Mouse (Mus musculus) left cerebral cortex, postnatal 4 days (tissue): ENCODE data around the gene Ksr1. TPM values are rescaled to one million over a fixed set of nuclear protein-coding genes. Genes with fewer than 3 reads are reported as not detected.

Experiments
- DNase-seq: peaks from one replicate; pipeline ENCODE4 v3.0.0-alpha.2; 2022
- intact Hi-C: fragments of 180-260 bp; cut with DNase I; formaldehyde crosslinking; loops from one replicate; pipeline ENCODE4 v1.15.1; 2025
- total RNA-seq, 2 experiments: library from RNA; stranded (reverse); gene quantifications; 2 replicates each; pipeline ENCODE4 v1.2.3; 2021

Gene Ksr1
- total RNA-seq, 2 experiments from 2014 or later, result 49.9 to 50.6 TPM

- intact Hi-C loops, result no loop called here
- DNase-seq, result peak; percentile 80
These were observed 2.6 kb upstream of the Ksr1 start for GRCm38 (mm10) chr11:79148783-79149182.

- intact Hi-C loops, result no loop called here
- DNase-seq, result peak; percentile 31
These were observed 633 bp downstream of the Ksr1 start for GRCm38 (mm10) chr11:79145283-79146265.

- DNase-seq, result no peak
- intact Hi-C loops, result no loop called here
These were observed 1.5 kb downstream of the Ksr1 start for GRCm38 (mm10) chr11:79144741-79145140.

- intact Hi-C loops, result no loop called here
- DNase-seq, result no peak
These were observed 2.1 kb downstream of the Ksr1 start for GRCm38 (mm10) chr11:79144043-79144591.

- intact Hi-C loops, result no loop called here
- DNase-seq, result no peak
These were observed 2.9 kb downstream of the Ksr1 start for GRCm38 (mm10) chr11:79143322-79143721.

GRCm38 (mm10) chr11:79142381-79142780 lies 3.8 kb downstream of the Ksr1 start:
- DNase-seq, result no peak
- intact Hi-C loops, result no loop called here

- no peak for DNase-seq
- intact Hi-C loops, result no loop called here
These were observed 4.7 kb downstream of the Ksr1 start for GRCm38 (mm10) chr11:79141235-79142109.

- no peak for DNase-seq
- intact Hi-C loops, result no loop called here
These were observed 5.7 kb downstream of the Ksr1 start for GRCm38 (mm10) chr11:79140511-79140888.

- intact Hi-C loops, result no loop called here
- no peak for DNase-seq
These were observed 6.2 kb downstream of the Ksr1 start for GRCm38 (mm10) chr11:79139878-79140510.

GRCm38 (mm10) chr11:79138621-79139020 lies 7.6 kb downstream of the Ksr1 start:
- intact Hi-C loops, result no loop called here

GRCm38 (mm10) chr11:79137245-79137644 lies 9.0 kb downstream of the Ksr1 start:
- intact Hi-C loops, result no loop called here
- peak; percentile 55 for DNase-seq

More at GRCm38 (mm10) chr11:79138621-79139020, 7.6 kb downstream of the Ksr1 start:
- no peak for DNase-seq

- peak; percentile 36 for DNase-seq
- intact Hi-C loops, result no loop called here
These were observed 10.4 kb downstream of the Ksr1 start for GRCm38 (mm10) chr11:79135685-79136360.

GRCm38 (mm10) chr11:79135105-79135503 lies 11.1 kb downstream of the Ksr1 start:
- intact Hi-C loops, result no loop called here
- no peak for DNase-seq

- intact Hi-C loops, result no loop called here
- DNase-seq, result no peak
These were observed 11.6 kb downstream of the Ksr1 start for GRCm38 (mm10) chr11:79134416-79135104.

GRCm38 (mm10) chr11:79133961-79134360 lies 12.2 kb downstream of the Ksr1 start:
- intact Hi-C loops, result no loop called here
- DNase-seq, result no peak

GRCm38 (mm10) chr11:79133051-79133450 lies 13.2 kb downstream of the Ksr1 start:
- intact Hi-C loops, result no loop called here
- DNase-seq, result no peak

GRCm38 (mm10) chr11:79131949-79132411 lies 14.2 kb downstream of the Ksr1 start:
- no peak for DNase-seq
- intact Hi-C loops, result no loop called here

GRCm38 (mm10) chr11:79129388-79130356 lies 16.5 kb downstream of the Ksr1 start:
- intact Hi-C loops, result no loop called here

More at GRCm38 (mm10) chr11:79129388-79130356, 16.5 kb downstream of the Ksr1 start:
- DNase-seq, result no peak
